Mouse (Mus musculus): ENCODE measurements around the gene Rps6ka6.

Rps6ka6 gene

DNA sequence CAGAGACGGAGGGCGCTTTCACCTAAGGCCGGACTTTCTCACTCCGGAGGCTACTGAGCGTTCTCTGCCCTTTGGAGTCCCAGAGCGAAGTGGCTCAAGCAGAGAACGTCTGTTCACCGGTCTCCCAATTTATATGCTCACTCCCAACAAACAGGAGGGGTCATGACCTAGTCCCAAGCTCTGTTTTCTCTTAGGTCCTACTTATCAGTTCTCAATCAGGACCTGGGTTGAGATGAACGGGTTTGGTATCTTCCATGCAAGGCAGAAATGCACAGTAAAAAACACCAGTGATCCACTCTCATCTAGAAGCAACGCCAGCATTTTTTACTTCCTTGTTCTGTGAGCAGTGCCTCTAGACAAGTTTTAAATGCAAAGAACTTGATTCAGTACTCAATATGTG, at the start of gene Rps6ka6:
Gene Rps6ka6 (minus strand): TSS at position 101 of the 400 bp plus-strand sequence.
- DNase-seq: no peak

DNA sequence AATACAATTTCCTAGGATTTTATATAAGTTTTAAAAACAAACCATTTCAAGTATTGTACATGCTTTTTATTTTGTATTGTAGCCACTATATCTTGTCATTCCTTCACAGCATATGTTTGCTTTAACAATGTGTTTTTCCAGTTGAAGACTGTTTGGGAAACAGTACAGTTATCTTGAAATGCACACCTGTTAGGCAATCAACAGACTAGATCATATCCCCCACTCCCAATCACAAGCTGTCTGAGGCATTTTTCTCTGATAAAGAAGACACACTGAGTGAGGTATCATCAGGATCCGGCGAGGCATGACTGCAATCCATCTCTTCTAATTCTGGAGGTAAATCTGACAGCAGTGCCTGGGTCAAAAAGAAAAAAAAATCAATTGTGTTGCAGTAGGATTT, 39.3 kb upstream of the Rps6ka6 start:
- DNase-seq: no peak

DNA sequence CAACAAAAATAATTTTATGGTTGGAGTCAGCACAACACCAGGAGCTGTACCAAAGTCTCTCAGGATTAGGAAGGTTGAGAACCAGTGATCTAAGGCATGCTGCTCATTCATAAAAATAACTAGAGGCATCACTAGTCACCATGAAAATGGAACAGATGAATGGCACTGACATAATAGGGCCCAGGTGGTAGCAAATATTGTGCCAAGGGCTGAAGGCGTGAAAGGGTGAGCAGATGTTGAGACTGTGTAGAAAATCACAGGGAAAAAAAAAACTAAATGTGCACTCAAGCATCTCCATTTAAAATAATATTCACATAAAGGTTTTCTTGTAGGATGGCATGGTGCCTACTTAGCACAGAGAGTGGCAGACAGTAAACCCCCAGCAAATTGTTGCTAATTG, 19.6 kb downstream of the Rps6ka6 start:
- DNase-seq: no peak

DNA sequence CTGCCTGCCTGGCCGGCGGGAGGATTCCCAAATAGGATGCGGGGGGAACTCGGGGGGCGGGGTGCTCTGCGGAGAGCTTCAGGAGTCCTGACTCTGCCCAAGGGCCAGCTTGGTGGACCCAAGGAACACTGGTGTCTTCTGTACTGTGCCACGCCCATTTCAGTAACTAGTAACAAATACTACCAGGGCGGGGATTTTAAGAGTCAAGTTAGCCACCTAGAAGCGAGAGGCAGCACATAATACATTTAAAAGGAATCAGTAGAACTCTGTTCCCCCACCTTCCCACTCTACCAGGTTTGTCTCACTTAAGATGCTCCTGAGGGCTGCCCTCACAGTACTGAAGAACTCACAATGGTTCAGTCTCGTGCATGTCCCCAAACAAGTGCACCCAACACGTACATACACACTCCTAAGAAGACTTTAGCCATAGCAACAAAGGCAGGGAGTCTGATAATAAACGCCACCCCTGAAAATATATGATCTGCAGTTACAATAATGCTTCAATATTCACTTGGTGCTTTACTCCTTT, 74.1 kb downstream of the Rps6ka6 start:
- DNase-seq: no peak

DNA sequence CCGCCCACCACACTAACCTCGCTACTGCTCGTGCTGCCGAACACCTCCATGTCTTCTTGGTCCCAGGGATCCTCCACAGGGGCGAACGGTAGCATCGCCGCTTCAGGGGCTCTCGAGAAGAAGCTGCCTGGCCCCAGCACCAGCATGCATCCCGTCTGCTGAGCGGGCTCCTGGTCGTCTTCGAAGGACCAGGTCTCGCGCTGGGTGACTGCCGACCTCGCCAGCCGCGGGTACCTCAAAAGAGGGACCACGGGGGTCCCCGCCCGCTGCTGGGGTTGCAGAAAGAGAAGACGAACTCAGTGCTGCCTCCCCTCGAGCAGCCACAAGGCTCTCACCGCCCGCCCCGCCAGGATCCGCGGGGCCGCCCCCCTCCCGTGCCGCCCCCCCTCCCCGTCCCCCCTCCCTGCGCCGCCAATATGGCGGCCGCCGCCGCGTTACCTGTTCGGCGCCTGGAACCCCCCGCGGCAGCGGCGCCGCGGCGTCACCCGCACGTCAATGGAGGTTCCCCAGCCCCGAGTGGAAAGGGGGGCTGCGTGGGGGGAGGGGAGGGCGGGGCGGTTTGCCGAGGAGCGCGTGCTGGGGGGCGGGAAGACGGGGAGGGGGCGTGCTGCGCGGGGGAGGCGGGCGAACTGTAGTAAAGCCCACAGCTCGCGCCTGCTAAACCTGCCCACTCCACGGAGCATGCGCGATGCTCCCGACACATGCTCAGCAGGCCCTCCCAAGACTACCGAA, 74.8 kb downstream of the Rps6ka6 start:
- peak; percentile 73 for DNase-seq

DNA sequence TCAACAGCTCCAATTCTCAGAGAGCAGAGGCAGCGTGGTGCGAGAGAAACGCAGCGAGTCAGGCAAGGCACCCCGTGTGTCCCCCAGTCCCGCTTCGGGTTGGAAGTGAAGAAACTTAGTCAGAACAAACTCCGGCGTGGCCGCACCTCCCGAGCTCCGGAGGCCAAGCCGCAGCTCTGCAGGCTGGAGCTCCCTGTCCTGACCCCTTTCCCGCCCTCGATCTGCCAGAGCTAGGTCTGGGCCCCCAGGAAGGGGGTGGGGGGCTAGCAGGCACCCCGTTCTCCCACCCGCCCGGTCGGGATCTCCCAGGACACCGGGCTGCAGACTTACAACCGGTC, 75.3 kb downstream of the Rps6ka6 start:
- peak; percentile 14 for DNase-seq

DNA sequence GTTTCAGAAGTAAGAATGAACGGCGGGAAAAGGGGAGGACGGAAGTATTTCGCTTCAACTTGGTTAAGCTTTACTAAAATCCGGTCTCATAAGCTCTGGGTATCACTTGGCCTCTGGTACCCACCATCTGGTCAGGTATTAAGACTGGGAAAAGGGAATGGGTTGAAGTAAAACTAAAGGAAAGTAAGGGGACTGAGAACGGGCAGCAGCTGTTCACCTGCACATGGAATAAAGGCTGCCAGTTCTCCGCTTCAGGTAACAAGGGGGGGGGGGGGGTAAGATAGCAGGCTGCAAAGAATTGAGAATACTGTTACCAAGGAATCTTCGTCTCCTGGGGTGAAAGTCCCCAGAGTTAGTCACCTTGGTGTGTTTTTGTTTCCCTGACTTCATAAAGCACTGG, 75.7 kb downstream of the Rps6ka6 start:
- no peak for DNase-seq

DNA sequence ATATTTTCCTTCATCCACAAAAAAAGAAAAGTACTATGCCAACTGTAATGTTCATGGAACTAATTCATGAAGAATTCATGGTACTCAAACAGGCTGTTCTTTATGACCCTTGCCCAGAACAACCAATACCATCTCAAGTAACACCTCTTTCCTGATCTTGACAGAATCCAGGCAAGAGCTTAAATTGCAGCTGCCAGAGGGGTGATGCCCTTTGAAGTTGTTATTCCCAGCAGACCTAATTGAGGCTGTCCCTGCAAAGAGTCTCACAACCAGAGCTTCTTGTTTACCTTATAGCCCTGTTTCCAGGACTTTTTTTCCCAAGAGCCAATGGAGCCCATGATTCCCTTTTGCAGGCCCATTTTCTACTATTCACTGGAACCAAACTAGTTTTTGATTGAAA, 77.6 kb downstream of the Rps6ka6 start:
- no peak for DNase-seq

DNA sequence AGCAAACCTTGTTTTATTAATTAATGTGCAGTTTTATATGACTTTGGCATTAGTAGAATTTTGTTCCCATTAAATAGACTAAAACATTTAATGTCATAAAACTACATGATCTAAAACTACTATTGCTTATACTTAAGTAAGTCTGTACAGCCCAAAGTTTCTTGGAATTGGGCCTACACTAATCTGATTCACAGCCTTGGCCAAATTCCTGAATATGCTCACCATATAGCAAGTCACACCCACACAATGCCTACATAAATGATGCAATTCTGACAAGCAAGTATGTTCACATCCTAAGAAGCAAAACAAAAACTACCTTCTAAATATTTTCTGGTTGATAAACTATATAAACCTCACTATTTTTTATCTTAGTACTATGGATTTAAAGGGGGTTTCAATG, 101.2 kb downstream of the Rps6ka6 start:
- DNase-seq: no peak

DNA sequence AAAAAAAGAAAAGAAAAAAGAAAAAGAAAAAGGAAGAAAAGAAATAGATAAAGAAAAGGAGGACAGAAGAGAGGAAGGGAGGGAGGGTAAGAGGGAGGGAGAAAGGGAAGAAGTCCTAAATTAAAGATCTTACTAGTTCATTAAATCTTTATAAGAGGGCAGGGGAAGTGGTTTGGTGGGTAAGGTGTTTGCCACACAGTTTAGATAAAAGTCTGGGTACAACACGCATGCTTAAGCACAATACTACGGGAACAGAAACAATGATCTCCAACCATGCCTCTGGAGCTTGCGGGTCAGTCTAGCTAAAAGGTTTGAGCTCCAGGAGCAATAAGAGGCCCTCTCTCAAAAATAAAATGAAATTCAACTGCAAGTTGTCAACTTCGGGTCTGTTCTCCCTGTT, 123.0 kb downstream of the Rps6ka6 start:
- no peak for DNase-seq

DNA sequence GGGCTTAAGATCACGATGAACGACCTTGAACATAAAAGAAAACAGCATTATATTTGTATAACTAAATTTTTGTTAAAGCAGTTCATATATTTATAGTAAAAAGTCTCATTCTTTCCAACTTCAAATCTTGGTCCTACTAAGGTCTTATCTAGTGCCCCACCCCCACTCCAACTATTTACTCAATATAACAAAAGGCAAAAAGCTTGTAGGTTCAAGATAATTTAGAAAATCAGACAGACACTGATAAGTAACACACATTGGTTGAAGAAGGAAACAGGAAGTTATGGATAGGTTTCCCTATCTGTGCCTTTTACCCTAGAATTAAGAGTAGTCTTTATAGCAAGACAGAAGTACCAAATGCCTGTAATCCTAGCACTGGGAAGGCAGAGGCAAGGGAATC, 132.9 kb downstream of the Rps6ka6 start:
- DNase-seq: no peak

DNA sequence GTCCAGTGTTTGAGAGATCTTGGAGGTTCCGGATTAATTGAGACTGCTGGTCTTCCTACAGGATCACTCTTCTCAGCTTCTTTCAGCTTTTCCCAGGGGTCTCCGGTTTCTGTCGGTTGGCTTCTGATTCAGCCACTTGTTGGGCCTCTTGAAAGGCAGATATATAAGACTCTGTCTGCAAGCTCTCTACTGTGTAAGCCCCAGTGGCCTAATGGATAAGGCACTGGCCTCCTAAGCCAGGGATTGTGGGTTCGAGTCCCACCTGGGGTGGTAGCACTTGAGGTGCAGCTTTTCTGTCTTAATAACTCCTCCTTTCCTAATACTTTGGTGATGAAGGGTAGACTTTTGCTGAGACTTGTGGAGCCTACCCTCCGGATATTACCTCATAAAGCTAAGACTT, 160.7 kb downstream of the Rps6ka6 start:
- DNase-seq: no peak

DNA sequence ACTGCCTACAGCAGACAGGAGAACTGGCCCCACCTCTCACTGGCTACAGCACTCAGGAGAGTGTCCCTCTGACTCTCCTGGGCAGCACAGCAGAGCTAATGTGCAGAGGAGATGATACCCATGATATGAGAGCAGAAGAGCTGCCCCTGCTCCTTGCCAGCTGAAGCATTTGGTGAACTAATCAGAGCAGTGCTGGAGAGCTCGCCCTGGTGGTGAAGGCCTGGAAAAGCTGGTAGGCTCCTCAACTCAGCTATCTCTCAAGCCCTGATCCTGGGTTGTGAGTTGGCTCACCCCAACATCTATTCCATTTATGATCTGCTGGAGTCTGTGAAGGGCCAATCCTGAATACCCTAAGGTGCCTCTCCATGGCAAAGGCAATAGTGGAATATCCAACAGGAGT, 163.6 kb downstream of the Rps6ka6 start:
- DNase-seq: no peak

Measured in kidney, postnatal 10 days (tissue).